Mouse (Mus musculus) C2C12 (cell line): ENCODE results near the gene Upp1. TPM values are rescaled to one million over a fixed set of nuclear protein-coding genes. Genes with fewer than 3 reads are reported as not detected.

Experiments used
- H3K27me3 ChIP-seq: one replicate; pipeline ENCODE4 v1.6.1; 2011; ENCODE audit not compliant: control insufficient read depth, insufficient read depth, insufficient read length
- H3K36me3 ChIP-seq: one replicate; pipeline ENCODE4 v1.6.1; 2011; ENCODE audit not compliant: control insufficient read depth, insufficient read depth
- H3K4me3 ChIP-seq: one replicate; pipeline ENCODE4 v1.5.1; 2011; ENCODE audit warnings: mild to moderate bottlenecking, control low read depth; ENCODE audit not compliant: poor library complexity, insufficient read depth, severe bottlenecking
- H3K79me2 ChIP-seq: one replicate; pipeline ENCODE4 v1.6.1; 2011; ENCODE audit not compliant: control insufficient read depth, insufficient read depth
- H3K79me3 ChIP-seq: one replicate; pipeline ENCODE4 v1.6.1; 2011; ENCODE audit warnings: low read depth, control low read depth
- H3ac ChIP-seq: one replicate; pipeline ENCODE3; 2011; ENCODE audit warnings: low read depth; ENCODE audit not compliant: control insufficient read depth, insufficient read length
- CEBPB ChIP-seq: IDR thresholded peaks from one replicate; pipeline ENCODE4 v1.6.1; 2011; ENCODE audit warnings: low read depth, mild to moderate bottlenecking, control low read depth, moderate library complexity
- CTCF ChIP-seq: IDR thresholded peaks from one replicate; pipeline ENCODE4 v1.5.1; 2011; ENCODE audit not compliant: control insufficient read depth, insufficient read depth, insufficient read length
- FOSL1 ChIP-seq: IDR thresholded peaks from one replicate; pipeline ENCODE4 v1.8.0; 2011; ENCODE audit warnings: mild to moderate bottlenecking, low read length; ENCODE audit not compliant: poor library complexity, insufficient read depth, severe bottlenecking
- MAX ChIP-seq: IDR thresholded peaks from one replicate; pipeline ENCODE4 v1.6.1; 2011; ENCODE audit warnings: mild to moderate bottlenecking, control low read depth
- MYOD1 ChIP-seq: IDR thresholded peaks from one replicate; pipeline ENCODE4 v1.6.1; 2011; ENCODE audit warnings: low read depth; ENCODE audit not compliant: control insufficient read depth, insufficient read length
- MYOG ChIP-seq: IDR thresholded peaks from one replicate; pipeline ENCODE4 v1.6.1; 2011; ENCODE audit not compliant: control insufficient read depth, insufficient read length; ENCODE audit errors: extremely low read depth
- USF1 ChIP-seq: IDR thresholded peaks from one replicate; pipeline ENCODE4 v1.6.1; 2011; ENCODE audit warnings: low read depth, mild to moderate bottlenecking, control low read depth, moderate library complexity
- polyA plus RNA-seq: library from polyadenylated mRNA; unstranded; fragments of >200 nt; fragmentation: generic; extraction: Trizol; gene quantifications from one replicate; pipeline ENCODE4 v1.2.1, GENCODE M21; 2012; ENCODE audit warnings: missing spikeins

Upp1 gene
- polyA plus RNA-seq, 1 experiment = 10.8 TPM

GRCm38 (mm10) chr11:9126373-9127107, 8.6 kb downstream of the Upp1 start:
- no peaks in the 10 kb centered on the region for H3K27me3 ChIP-seq
- H3K79me2 ChIP-seq = no peaks in the 10 kb centered on the region
- no peaks in the 10 kb centered on the region for H3K79me3 ChIP-seq
- no peak overlapping the region for H3K4me3 ChIP-seq
- no peak overlapping the region for H3ac ChIP-seq
- H3K36me3 ChIP-seq = no peaks in the 10 kb centered on the region
- TF ChIP-seq MYOG (no peak), FOSL1 (no peak), MAX (no peak), CTCF (no peak), USF1 (no peak)

- Histone ChIP-seq H3K27me3 (no peaks in the 10 kb centered on the region), H3K36me3 (no peaks in the 10 kb centered on the region), H3K79me2 (no peaks in the 10 kb centered on the region), H3ac (no peak overlapping the region), H3K4me3 (no peak overlapping the region), H3K79me3 (no peaks in the 10 kb centered on the region)
- no peak for TF ChIP-seq CTCF
- no peak for TF ChIP-seq CEBPB
These were observed 10.2 kb downstream of the Upp1 start for GRCm38 (mm10) chr11:9128110-9128509.

GRCm38 (mm10) chr11:9129528-9129927, 11.6 kb downstream of the Upp1 start:
- H3K36me3 ChIP-seq = no peaks in the 10 kb centered on the region
- no peak overlapping the region for H3K4me3 ChIP-seq
- H3K27me3 ChIP-seq = no peaks in the 10 kb centered on the region
- no peaks in the 10 kb centered on the region for H3K79me2 ChIP-seq
- no peaks in the 10 kb centered on the region for H3K79me3 ChIP-seq
- no peak for TF ChIP-seq MAX
- no peak for TF ChIP-seq FOSL1
- TF ChIP-seq CTCF = no peak
- TF ChIP-seq MYOG = no peak
- no peak for TF ChIP-seq CEBPB
- H3ac ChIP-seq = no peak overlapping the region

- Histone ChIP-seq H3K79me3 (no peaks in the 10 kb centered on the region), H3K36me3 (no peaks in the 10 kb centered on the region), H3K4me3 (no peak overlapping the region), H3K27me3 (no peaks in the 10 kb centered on the region), H3ac (no peak overlapping the region), H3K79me2 (no peaks in the 10 kb centered on the region)
- TF ChIP-seq MAX (no peak), CTCF (no peak), USF1 (no peak), CEBPB (no peak), MYOD1 (peak; percentile 38), FOSL1 (no peak), MYOG (no peak)
These were observed 13.8 kb downstream of the Upp1 start for GRCm38 (mm10) chr11:9131688-9132087.

- Histone ChIP-seq H3K4me3 (no peak overlapping the region), H3K36me3 (no peaks in the 10 kb centered on the region), H3K27me3 (no peaks in the 10 kb centered on the region), H3ac (no peak overlapping the region), H3K79me2 (no peaks in the 10 kb centered on the region), H3K79me3 (no peaks in the 10 kb centered on the region)
- TF ChIP-seq MYOD1 = no peak
- no peak for TF ChIP-seq CEBPB
- no peak for TF ChIP-seq MYOG
- TF ChIP-seq CTCF = no peak
- TF ChIP-seq MAX = no peak
- TF ChIP-seq FOSL1 = no peak
- no peak for TF ChIP-seq USF1
These were observed 17.8 kb downstream of the Upp1 start for GRCm38 (mm10) chr11:9135589-9136246.

- TF ChIP-seq CTCF (peak; percentile 80), MYOD1 (no peak)
- Histone ChIP-seq H3K4me3 (no peak overlapping the region), H3K27me3 (no peaks in the 10 kb centered on the region), H3K36me3 (no peaks in the 10 kb centered on the region), H3ac (no peak overlapping the region), H3K79me2 (no peaks in the 10 kb centered on the region), H3K79me3 (no peaks in the 10 kb centered on the region)
These were observed 18.6 kb downstream of the Upp1 start for GRCm38 (mm10) chr11:9136471-9136870.
